Mouse (Mus musculus) cerebellum, postnatal 4 days (tissue): ENCODE results near the gene Rbbp8nl.
"Not testable (repeated sequence)": the region's sequence is repeated elsewhere in the genome, so short reads cannot be mapped to it uniquely, and the experiment has no call there.

ENCODE experiments used
- DNase-seq, 2 experiments: peaks; one replicate each; pipeline ENCODE4 v3.0.0; 2022; ENCODE audit warnings: low spot score in 2 of 2, mixed read lengths in 1 of 2

The Rbbp8nl gene

GRCm38 (mm10) chr2:180288966-180289365, 713 bp downstream of the Rbbp8nl start:
- DNase-seq: no peak

- DNase-seq: no peak
Observed at GRCm38 (mm10) chr2:180279321-180279720, 10.4 kb downstream of the Rbbp8nl start.

- no peak for DNase-seq
Observed at GRCm38 (mm10) chr2:180277773-180278320, 11.8 kb downstream of the Rbbp8nl start.

- no peak for DNase-seq
Observed at GRCm38 (mm10) chr2:180276851-180277259, 12.8 kb downstream of the Rbbp8nl start.

GRCm38 (mm10) chr2:180276385-180276784, 13.3 kb downstream of the Rbbp8nl start:
- DNase-seq: no peak

DNA sequence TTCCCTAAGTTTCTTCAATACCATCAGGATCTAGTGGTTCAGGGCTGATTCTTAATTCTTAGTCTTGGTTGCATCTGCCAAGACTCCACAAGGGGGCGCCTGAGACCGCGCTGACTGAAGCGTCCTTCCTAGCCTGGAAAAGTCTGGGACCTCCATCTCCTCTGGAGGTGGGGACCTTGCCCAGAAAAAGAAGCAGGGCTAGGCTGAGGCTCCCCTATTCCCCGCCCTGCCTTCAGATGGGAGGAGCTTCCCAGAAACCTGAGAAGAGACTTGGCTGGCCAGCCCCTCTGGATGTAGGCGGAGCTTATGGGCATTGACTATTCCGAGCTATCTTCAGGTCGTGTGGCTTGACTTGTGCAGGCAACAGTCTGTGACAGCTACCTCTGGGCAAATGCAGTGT, 13.8 kb downstream of the Rbbp8nl start:
- peak; percentile 73 to 89 for DNase-seq

- no peak for DNase-seq
Observed at GRCm38 (mm10) chr2:180274523-180274922, 15.2 kb downstream of the Rbbp8nl start.

- DNase-seq: peak; percentile 72 to 92
Observed at GRCm38 (mm10) chr2:180273394-180274244, 16.1 kb downstream of the Rbbp8nl start, which contains the start of gene Cables2. Gene Cables2, minus strand, starts transcription at chr2:180273496.

DNA sequence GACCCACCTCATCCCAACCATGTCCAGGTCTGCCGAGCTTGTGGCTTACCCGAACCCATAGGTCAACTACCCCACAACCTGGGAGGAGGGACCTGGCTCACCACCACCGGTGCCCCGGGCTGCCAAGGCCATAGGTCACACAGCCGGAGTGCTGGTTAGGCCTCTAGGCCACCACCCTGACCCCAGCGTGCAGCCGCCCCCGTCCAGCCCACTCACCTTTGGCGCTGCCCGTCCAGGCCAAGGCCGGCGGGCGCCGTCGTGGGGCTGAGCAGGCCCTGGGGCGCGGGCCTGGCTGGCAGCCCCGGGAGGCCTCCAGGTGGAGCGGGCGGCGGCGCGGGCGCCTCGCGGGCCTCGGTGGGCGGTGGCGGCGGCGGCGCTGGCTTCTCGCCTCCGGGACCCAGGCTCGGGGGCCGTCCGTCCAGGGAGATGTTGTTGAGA, 16.8 kb downstream of the Rbbp8nl start:
- DNase-seq: peak in 1 of 2 experiments; percentile 49

- DNase-seq: no peak
Observed at GRCm38 (mm10) chr2:180271804-180272395, 17.8 kb downstream of the Rbbp8nl start.

- DNase-seq: no peak
Observed at GRCm38 (mm10) chr2:180270537-180271255, 19.0 kb downstream of the Rbbp8nl start.

DNA sequence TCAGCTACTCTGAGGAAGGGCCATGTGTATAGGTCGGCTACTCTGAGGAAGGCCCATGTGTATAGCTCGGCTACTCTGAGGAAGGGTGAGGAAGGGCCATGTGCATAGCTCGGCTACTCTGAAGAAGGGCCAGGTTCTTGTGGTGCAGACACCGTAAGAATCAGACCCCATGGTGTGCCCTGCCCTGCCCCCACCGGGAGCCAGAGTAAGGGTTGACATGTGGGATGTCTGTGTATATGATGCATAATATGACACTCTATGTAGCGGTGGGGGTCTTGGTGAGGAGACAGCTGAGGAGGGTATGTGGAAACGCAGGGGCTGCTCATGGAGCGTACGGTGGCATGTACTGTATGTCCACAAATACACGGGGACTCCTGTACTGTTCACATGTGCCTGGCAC, 20.4 kb downstream of the Rbbp8nl start:
- no peak for DNase-seq

DNA sequence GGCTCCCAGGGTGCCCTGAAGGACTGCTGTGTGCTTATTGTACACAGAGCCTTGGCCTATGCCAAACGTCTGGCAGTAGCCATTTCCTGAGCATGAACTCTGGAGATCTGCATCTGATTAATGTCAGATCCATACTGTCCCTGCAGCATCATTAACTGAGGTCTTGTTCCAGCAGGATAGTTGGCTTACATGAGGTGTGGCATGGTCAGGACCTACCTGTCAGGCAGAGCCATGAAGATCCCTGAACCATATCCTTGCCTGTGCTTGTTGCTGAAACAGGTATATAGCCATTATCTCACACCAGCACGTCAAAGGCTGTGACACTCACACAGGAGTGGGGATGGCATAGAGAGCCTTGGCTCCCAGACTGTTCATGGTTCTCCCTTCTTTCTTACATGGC, 21.7 kb downstream of the Rbbp8nl start:
- DNase-seq: no peak

DNA sequence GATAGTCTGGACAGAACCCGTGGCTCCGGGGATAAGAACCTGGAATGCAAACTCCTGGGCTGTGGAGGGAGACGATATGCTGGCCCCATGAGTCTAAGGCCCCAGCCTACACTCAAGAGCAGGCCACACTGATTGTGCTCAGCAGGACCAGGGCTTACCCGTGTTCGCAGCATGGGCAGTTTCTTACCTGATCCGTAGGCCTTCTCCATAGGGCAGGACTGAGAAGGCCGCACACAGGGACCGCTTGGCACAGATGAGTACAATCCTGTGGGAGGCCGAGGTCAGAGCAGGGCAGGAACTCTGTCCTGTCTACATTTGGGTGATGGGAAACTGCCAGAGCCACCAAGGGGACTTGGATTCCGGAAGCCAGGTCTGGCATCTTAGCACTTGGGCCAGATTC, 26.8 kb downstream of the Rbbp8nl start:
- no peak for DNase-seq

GRCm38 (mm10) chr2:180262441-180262840, 27.2 kb downstream of the Rbbp8nl start:
- DNase-seq: no peak

DNA sequence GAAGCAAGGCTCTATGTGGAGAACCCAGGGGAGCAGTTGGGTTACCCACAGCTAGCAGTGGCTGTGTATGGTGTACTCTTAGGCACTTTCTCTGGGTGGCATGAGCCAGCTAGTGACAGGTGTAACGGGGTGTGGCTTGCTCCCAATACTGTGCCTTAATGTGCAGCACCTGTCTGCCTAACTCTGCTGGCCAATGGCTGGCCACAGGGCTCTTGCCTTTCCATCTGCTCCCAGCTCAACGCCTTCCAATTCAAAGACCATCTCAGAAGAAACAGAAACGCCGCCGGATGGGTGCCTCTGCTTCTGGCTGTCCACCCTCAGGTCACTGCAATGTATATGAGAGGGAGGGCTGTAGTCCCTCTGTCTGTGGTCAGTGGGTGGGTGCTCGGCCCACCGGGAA, 27.8 kb downstream of the Rbbp8nl start:
- DNase-seq: no peak

DNA sequence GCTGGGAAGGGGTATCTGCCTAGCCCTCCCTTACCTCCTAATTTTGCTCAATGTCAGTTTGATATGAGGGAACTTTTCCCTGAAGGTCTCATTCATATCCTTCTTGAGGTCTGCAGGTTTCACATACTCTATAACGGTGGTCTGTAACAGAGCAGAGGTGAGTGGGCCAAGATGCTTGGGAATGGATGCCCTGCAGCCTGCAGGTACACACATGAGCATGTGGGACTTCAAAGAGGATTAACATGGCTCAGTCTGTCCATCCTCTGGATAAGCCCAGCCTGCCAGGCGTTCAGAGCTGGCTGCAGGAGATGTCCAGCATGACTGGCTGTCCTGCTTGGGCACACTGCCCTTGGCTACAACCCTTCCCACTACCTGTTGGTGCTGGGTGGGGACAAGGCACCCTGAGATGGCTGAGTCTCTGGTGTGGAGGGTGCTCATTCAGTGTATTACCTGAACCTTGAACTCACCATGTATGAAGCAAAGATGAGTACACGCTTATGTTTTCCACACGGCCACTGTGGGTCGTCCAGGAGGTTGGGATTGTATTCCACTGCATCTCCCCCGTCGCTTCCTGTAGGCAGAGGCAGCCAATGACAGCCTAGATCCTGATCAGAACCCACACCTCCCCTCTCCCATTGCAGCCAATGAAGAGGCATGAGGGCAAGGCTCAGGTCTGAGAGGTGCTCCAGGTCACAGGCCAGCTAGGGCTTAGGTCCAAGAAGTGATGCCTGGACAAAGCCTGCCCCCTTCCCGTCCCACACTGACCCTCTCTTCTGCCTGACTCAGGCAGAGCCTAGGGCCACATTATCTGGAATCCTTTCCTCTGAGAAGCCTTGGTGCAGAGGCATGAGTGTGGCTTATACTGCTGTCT, 28.8 kb downstream of the Rbbp8nl start:
- DNase-seq: no peak

GRCm38 (mm10) chr2:180259826-180260609, 29.7 kb downstream of the Rbbp8nl start:
- not testable (repeated sequence) for DNase-seq

- not testable (repeated sequence) for DNase-seq
Observed at GRCm38 (mm10) chr2:180258951-180259484, 30.7 kb downstream of the Rbbp8nl start.
